Mouse (Mus musculus) intestine, embryonic 14.5 days (tissue): Measurements from ENCODE around the gene Galr2. TPM values are rescaled to one million over a fixed set of nuclear protein-coding genes. Genes with fewer than 3 reads are reported as not detected.
A peak's percentile ranks its signal among the peaks of the same experiment; 100 is the strongest.

Source experiments
- ATAC-seq: fragments of 200-750 bp; cut with Nextera tagmentation; replicated peaks from 2 replicates; pipeline ENCODE4 v1.8.0; 2017; ENCODE audit warnings: low read depth, moderate number of reproducible peaks, moderate TSS enrichment, moderate library complexity; ENCODE audit not compliant: low FRiP score, low TSS enrichment
- DNase-seq: peaks from one replicate; pipeline ENCODE4 v3.0.0-alpha.2; 2018; ENCODE audit warnings: low spot score
- H3K27ac ChIP-seq: fragments of 300-500 bp; sonication (generic); 2 replicates; pipeline ENCODE4 v1.5.1; 2014; ENCODE audit warnings: low read depth, mild to moderate bottlenecking, control low read depth
- H3K27me3 ChIP-seq: fragments of 300-500 bp; sonication (generic); replicated peaks from 2 replicates; pipeline ENCODE4 v1.6.1; 2014; ENCODE audit warnings: low read length, control low read depth; ENCODE audit not compliant: control insufficient read depth, insufficient read depth
- H3K36me3 ChIP-seq: fragments of 300-500 bp; sonication (generic); 2 replicates; pipeline ENCODE4 v1.6.1; 2014; ENCODE audit warnings: low read length, control low read depth; ENCODE audit not compliant: control insufficient read depth, insufficient read depth
- H3K4me1 ChIP-seq: fragments of 300-500 bp; sonication (generic); replicated peaks from 2 replicates; pipeline ENCODE4 v1.6.1; 2014; ENCODE audit warnings: low read length, control low read depth, mixed read lengths; ENCODE audit not compliant: control insufficient read depth, insufficient read depth
- H3K4me2 ChIP-seq: fragments of 300-500 bp; sonication (generic); 2 replicates; pipeline ENCODE4 v1.6.1; 2014; ENCODE audit warnings: low read length
- H3K4me3 ChIP-seq: fragments of 300-500 bp; sonication (generic); 2 replicates; pipeline ENCODE4 v1.5.1; 2014; ENCODE audit warnings: low read depth, low read length, control low read depth, mixed read lengths
- H3K9ac ChIP-seq: fragments of 300-500 bp; sonication (generic); 2 replicates; pipeline ENCODE4 v1.6.1; 2014; ENCODE audit warnings: mild to moderate bottlenecking, low read length
- H3K9me3 ChIP-seq: fragments of 300-500 bp; sonication (generic); 2 replicates; pipeline ENCODE4 v1.6.1; 2016; ENCODE audit warnings: low read length, control low read depth; ENCODE audit not compliant: control insufficient read depth
- WGBS: fragments of 180-500 bp; shearing (Covaris S2); extraction: QIAGEN DNeasy Blood & Tissue Kit; methylation state at CpG from one replicate; pipeline ENCODE4 v1.1.7; 2014; 5-methylcytosine and 5-hydroxymethylcytosine counted together
- polyA plus RNA-seq: library from polyadenylated mRNA; unstranded; fragments of >200 nt; fragmentation: Nextera tagmentation; extraction: Ambion mirVana; gene quantifications from 2 replicates; pipeline ENCODE4 v1.2.1, GENCODE M21; 2014

Galr2 gene
- polyA plus RNA-seq: 0.11 and 0.15 TPM in 2 replicates

DNA sequence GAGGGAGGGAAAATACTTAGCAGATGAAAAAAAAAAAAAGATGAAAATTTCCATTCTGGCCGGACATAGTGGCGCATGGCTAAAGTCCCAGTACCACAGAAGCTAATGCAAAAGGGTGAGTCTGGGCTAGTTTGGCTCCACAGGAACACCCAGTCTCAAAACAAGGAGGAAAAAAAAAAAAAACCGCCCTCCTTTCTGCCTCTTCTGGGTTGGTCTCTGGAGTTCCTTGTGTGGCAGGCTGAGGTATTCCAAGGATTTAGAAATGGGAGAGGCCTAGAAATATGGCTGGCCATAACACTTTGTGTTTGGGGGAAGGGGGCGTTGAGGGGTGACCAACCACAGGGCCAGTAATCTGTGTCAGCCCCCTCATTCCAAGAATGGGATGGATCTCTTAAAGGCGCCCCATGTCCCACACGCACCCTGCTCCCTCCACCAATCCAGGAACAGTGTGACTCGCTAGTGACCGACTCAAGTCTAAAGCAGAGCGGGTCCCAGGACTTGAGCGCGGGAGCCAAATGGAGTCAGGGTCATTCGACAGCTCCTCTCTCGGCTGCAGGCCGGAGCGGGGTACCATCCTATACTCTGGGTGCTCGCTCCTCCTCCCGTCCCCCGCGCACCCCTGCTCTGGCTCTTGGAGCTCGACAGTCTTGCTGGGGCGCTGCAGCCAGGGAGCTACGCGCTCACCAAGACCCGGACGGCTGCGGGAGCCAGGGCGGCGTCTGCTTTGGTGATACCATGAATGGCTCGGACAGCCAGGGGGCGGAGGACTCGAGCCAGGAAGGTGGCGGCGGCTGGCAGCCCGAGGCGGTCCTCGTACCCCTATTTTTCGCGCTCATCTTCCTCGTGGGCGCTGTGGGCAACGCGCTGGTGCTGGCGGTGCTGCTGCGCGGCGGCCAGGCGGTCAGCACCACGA lies at the start of gene Galr2:
Gene Galr2, plus strand, starts transcription at position 189 of the 913 bp plus-strand sequence.
- peak; percentile 64 for DNase-seq
- H3K27me3 ChIP-seq: peaks cover 59% of the 10 kb centered on the region
- WGBS: 7% methylated on average over 48 of the region's 48 CpGs
- ATAC-seq: no peak
- H3K9me3 ChIP-seq: no peaks in the 10 kb centered on the region
- H3K4me3 ChIP-seq: peak within 1 kb of the TSS; percentile 28
- 0 out of 2 replicates have a peak within 1 kb of the TSS, but pooled peaks have one; percentile 13 for H3K9ac ChIP-seq
- peak within 1 kb of the TSS; percentile 51 for H3K4me2 ChIP-seq
- no peak within 1 kb of the TSS for H3K27ac ChIP-seq
- H3K4me1 ChIP-seq: peaks cover 11% of the 10 kb centered on the region
- no peaks in the 10 kb centered on the region for H3K36me3 ChIP-seq

DNA sequence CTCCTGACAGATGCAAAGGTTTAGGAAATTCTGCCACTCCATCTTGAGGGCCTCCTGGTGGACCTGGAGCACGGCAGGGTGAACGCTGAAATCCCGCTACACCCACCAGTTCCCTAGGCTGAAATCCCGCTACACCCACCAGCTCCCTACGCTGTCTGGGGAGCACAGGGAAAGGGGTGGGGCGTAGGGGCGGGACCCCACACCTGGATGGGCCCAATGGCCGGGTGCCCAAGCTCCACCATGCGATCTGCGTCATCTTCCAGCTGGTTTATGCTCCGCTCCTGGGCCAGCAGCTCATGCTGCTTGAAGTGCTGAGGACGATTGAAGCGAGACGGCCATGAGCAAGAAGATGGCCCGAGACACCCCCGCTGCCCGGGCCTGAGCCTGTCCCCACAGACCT lies 48.3 kb upstream of the Galr2 start:
- H3K4me2 ChIP-seq: peak overlapping the region; percentile 2; the same call in 1 of the 2 replicates
- H3K36me3 ChIP-seq: no peaks in the 10 kb centered on the region
- no peak for DNase-seq
- no peaks in the 10 kb centered on the region for H3K9me3 ChIP-seq
- H3K4me1 ChIP-seq: 0 out of 2 replicates have a peak, but pooled peaks cover 8% of the 10 kb centered on the region
- no peak overlapping the region for H3K9ac ChIP-seq
- no peaks in the 10 kb centered on the region for H3K27me3 ChIP-seq
- 45% methylated on average over 17 of the region's 17 CpGs for WGBS
- H3K4me3 ChIP-seq: no peak overlapping the region
- no peak for ATAC-seq
- H3K27ac ChIP-seq: no peak overlapping the region

DNA sequence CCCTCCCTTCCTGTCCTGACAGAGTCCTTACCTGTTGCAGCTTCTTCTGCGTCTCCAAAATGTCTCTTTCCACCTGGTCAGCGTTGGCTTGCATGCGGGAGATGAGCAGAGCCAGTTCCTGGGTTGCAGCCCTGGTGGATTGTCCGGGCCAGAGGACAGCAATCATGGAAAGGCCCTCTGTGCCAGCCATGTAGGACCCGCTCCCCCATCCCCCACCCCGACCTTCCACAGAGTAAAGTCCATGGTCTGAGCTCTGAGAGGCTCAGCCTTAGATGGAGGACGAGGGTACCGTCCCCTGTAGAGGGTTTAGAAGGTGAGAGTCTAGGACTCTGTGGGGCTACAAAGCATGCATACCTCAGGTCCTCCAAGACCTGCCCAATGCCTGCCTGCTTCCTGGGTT lies 45.8 kb upstream of the Galr2 start:
- WGBS: 85% methylated on average over 8 of the region's 8 CpGs
- no peaks in the 10 kb centered on the region for H3K9me3 ChIP-seq

DNA sequence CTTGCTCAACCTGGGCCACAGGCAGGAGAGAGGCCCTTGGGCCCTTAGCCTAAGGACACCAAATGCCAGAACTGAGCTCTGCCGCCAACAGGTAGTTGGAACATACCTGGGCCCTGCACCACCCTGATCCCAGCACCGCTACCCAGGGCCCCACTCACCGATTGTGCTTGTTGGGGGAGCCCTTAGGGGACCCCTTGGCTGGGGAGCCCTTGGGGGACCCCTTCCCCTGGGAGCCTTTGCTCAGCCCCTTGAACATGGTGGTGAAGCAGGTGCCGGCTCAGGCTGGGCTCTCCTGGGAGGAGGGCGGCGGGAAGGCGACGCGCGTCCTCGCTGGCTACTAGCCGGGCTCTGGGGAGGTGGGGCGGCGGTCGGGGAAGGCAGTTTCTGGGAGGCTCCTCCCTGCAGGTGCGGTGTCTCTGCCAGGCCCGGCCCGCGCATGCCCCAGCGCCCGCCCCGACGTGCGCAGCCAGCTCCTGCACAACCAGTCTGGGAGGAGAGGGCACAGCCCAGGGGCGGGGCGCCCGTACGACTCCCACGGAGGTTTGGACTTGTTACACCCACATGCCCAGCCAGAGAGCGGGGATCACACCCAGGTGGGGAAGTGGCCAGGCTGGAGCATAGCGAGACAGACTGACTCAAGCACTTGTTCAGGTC lies 42.9 kb upstream of the Galr2 start, which contains the start of gene Evpl:
Gene Evpl, minus strand, starts transcription at position 336 of the 654 bp plus-strand sequence.
- Histone ChIP-seq H3K27ac (no peak within 1 kb of the TSS), H3K36me3 (no peaks in the 10 kb centered on the region), H3K9ac (peak within 1 kb of the TSS; percentile 2; the same call in 1 of the 2 replicates), H3K4me3 (peak within 1 kb of the TSS; percentile 8), H3K9me3 (no peaks in the 10 kb centered on the region), H3K27me3 (no peaks in the 10 kb centered on the region), H3K4me1 (peaks cover 17% of the 10 kb centered on the region), H3K4me2 (peak within 1 kb of the TSS; percentile 43)
- peak; percentile 69 for ATAC-seq
- peak; percentile 77 for DNase-seq
- 13% methylated on average over 24 of the region's 31 CpGs for WGBS

More for the DNA sequence above, 45.8 kb upstream of the Galr2 start:
- H3K4me1 ChIP-seq: 0 out of 2 replicates have a peak, but pooled peaks cover 6% of the 10 kb centered on the region
- no peaks in the 10 kb centered on the region for H3K27me3 ChIP-seq
- no peak overlapping the region for H3K4me2 ChIP-seq
- no peak overlapping the region for H3K27ac ChIP-seq
- no peak overlapping the region for H3K9ac ChIP-seq
- ATAC-seq: no peak
- no peak overlapping the region for H3K4me3 ChIP-seq
- no peak for DNase-seq
- no peaks in the 10 kb centered on the region for H3K36me3 ChIP-seq

DNA sequence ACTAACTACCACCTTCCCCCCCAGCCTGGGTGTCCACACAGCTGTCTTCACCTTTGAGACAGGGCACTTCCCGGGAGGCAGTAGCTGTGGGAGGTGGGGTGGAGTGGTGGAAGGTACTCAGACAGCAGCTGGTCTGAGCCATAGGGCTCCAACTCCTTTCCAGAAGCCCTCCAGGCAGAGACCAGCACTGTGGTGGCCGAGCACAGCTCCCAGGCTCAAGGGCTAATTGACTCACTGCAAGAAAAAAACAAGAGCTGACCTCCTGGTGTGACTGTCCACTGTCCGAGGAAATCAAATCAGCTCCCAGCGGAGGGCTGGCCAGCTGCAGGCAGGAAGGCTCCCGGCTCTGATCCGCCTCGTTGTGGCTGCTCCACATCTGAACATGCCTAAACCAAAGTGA lies 40.9 kb upstream of the Galr2 start:
- Histone ChIP-seq H3K27me3 (no peaks in the 10 kb centered on the region), H3K27ac (no peak overlapping the region), H3K4me3 (no peak overlapping the region), H3K36me3 (peaks cover 6% of the 10 kb centered on the region; the same call in 1 of the 2 replicates), H3K4me1 (peaks cover 21% of the 10 kb centered on the region), H3K9me3 (no peaks in the 10 kb centered on the region), H3K4me2 (no peak overlapping the region), H3K9ac (no peak overlapping the region)
- no peak for DNase-seq
- WGBS: 42% methylated on average over 7 of the region's 7 CpGs
- no peak for ATAC-seq

DNA sequence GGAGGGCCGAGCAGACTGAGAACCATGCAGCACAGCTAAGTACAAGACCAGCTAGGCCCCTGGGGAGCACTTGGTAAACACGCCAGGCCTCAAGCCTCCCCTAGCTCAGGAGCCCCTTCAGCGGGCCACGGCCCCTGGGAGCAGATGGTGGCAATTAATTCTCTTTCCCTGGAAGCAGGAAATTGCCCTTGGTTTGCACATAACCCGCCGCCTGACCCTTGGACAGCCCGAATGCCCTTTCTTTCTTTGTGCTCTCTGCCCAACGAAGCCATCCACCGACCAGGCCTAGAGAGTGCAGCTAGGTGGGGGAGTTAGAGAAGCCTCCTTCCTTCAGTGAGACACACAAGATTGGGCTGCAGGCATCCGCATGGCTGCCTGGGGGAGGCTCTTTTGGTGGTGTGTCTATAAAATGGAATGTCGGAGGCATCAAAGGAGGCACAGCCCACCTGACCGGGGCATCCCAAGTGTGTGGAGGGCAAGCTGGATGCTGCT lies 38.9 kb upstream of the Galr2 start:
- H3K36me3 ChIP-seq: peaks cover 26% of the 10 kb centered on the region
- peak; percentile 70 for DNase-seq
- H3K27me3 ChIP-seq: no peaks in the 10 kb centered on the region
- H3K9ac ChIP-seq: no peak overlapping the region
- H3K4me2 ChIP-seq: no peak overlapping the region
- 22% methylated on average over 12 of the region's 12 CpGs for WGBS
- H3K27ac ChIP-seq: peak overlapping the region; percentile 73
- peaks cover 21% of the 10 kb centered on the region for H3K4me1 ChIP-seq
- ATAC-seq: 0 out of 2 replicates have a peak, but pooled peaks have one; percentile 6
- H3K4me3 ChIP-seq: no peak overlapping the region
- no peaks in the 10 kb centered on the region for H3K9me3 ChIP-seq

DNA sequence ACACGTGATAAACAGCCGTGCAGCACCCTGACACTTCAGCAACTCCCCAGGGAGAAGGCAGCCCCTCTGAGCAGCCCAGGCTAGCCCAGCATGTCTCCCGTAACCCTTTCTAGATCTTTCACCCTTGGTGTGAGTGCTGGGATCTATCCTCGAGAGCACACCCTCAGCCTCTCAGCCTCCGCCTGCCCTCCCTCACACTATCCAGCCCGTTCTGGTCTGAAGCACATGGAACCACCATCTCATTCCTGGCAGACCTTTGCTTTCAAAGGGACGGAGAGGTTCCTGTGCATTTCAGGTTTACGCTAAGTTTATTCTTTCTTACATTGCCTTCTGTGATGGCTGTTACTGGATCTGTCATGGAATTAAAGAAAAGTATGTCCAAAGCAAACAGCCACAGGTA lies 36.2 kb upstream of the Galr2 start:
- Histone ChIP-seq H3K36me3 (peaks cover 54% of the 10 kb centered on the region), H3K4me2 (no peak overlapping the region), H3K9ac (no peak overlapping the region), H3K9me3 (no peaks in the 10 kb centered on the region), H3K4me1 (peaks cover 21% of the 10 kb centered on the region), H3K4me3 (no peak overlapping the region), H3K27me3 (no peaks in the 10 kb centered on the region), H3K27ac (no peak overlapping the region)
- DNase-seq (no peak), ATAC-seq (no peak)
- 50% methylated on average over 8 of the region's 8 CpGs for WGBS

DNA sequence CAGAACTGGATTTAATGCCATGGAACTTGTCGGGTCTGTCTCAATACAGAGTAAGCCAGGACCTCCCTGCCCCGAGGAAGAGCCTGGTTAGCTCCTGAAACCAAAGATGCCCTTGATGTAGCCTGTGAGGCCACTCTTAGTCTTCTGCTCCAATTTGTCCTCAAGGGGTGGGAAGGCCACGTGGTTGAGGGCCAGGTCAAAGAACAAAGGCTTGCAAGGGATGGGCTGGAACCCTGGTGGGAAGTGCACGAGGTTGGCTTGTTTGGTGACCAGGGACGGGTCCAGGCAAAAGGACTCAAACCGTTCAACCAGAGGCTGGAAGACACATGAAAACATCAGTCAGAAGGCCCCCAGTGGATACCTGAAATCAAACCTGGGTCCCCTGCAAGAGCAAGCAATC lies 35.1 kb upstream of the Galr2 start:
- Histone ChIP-seq H3K36me3 (peaks cover 65% of the 10 kb centered on the region), H3K4me2 (no peak overlapping the region), H3K9me3 (no peaks in the 10 kb centered on the region), H3K4me3 (no peak overlapping the region), H3K27ac (no peak overlapping the region), H3K9ac (no peak overlapping the region), H3K27me3 (no peaks in the 10 kb centered on the region), H3K4me1 (peaks cover 21% of the 10 kb centered on the region)
- no peak for ATAC-seq
- DNase-seq: no peak
- WGBS: 72% methylated on average over 6 of the region's 6 CpGs
